Mouse (Mus musculus) thymus, adult 2 months (tissue): Measurements from ENCODE around the gene Pygm. TPM values are rescaled to one million over a fixed set of nuclear protein-coding genes. Genes with fewer than 3 reads are reported as not detected.

ENCODE experiments used
- DNase-seq: peaks from one replicate; pipeline ENCODE4 v3.0.0; 2021
- H3K27ac ChIP-seq: fragments of 200-500 bp; 2 replicates; pipeline ENCODE4 v1.5.1; 2012; ENCODE audit warnings: low read length, control low read depth; ENCODE audit not compliant: control insufficient read depth, insufficient read depth
- H3K27me3 ChIP-seq: fragments of 200-500 bp; 2 replicates; pipeline ENCODE4 v1.6.1; 2012; ENCODE audit warnings: mild to moderate bottlenecking, low read length, moderate library complexity, mixed read lengths; ENCODE audit not compliant: control insufficient read depth, insufficient read depth
- H3K36me3 ChIP-seq: fragments of 200-500 bp; 2 replicates; pipeline ENCODE4 v1.6.1; 2012; ENCODE audit warnings: mild to moderate bottlenecking, low read length, moderate library complexity; ENCODE audit not compliant: control insufficient read depth, insufficient read depth
- H3K4me1 ChIP-seq: fragments of 200-500 bp; replicated peaks from 2 replicates; pipeline ENCODE4 v1.6.1; 2012; ENCODE audit warnings: low read length; ENCODE audit not compliant: control insufficient read depth, insufficient read depth
- H3K4me3 ChIP-seq: fragments of 200-500 bp; 2 replicates; pipeline ENCODE4 v1.5.1; 2012; ENCODE audit warnings: mild to moderate bottlenecking, low read length, control low read depth, moderate library complexity; ENCODE audit not compliant: control insufficient read depth, insufficient read depth
- CTCF ChIP-seq: fragments of 200-500 bp; IDR thresholded peaks from 2 replicates; pipeline ENCODE4 v1.5.1; 2012; ENCODE audit warnings: mild to moderate bottlenecking, control low read depth, low read length, moderate library complexity, borderline replicate concordance; ENCODE audit not compliant: control insufficient read depth, poor library complexity, insufficient read depth; ENCODE audit errors: extremely low read depth
- POLR2A ChIP-seq: fragments of 200-500 bp; IDR thresholded peaks from 2 replicates; pipeline ENCODE4 v1.6.1; 2012; ENCODE audit warnings: mild to moderate bottlenecking, low read length, control low read depth, moderate library complexity; ENCODE audit not compliant: control insufficient read depth, poor library complexity, insufficient read depth; ENCODE audit errors: extremely low read depth
- WGBS: fragments of 180-500 bp; shearing (Covaris S2); methylation state at CpG from one replicate; pipeline ENCODE4 v1.1.7; 2018; 5-methylcytosine and 5-hydroxymethylcytosine counted together
- polyA plus RNA-seq: library from polyadenylated mRNA; depleted of rRNA; stranded (reverse); fragments of >200 nt; gene quantifications from 2 replicates; pipeline ENCODE4 v1.2.3, GENCODE M21; 2012

Gene Pygm
- polyA plus RNA-seq, 1 experiment = 41.6 TPM

GRCm38 (mm10) chr19:6407816-6408510 lies 23.8 kb downstream of the Pygm start:
- Histone ChIP-seq H3K27ac (no peak overlapping the region), H3K36me3 (peaks cover 44% of the 10 kb centered on the region), H3K27me3 (no peaks in the 10 kb centered on the region), H3K4me1 (no peaks in the 10 kb centered on the region; the same call in 1 of the 2 replicates), H3K4me3 (no peak overlapping the region)
- TF ChIP-seq CTCF (no peak), POLR2A (no peak)
- no peak for DNase-seq
- 95% methylated on average over 16 of the region's 16 CpGs for WGBS

GRCm38 (mm10) chr19:6408749-6409148 lies 24.6 kb downstream of the Pygm start:
- WGBS = 97% methylated on average over 8 of the region's 8 CpGs
- no peaks in the 10 kb centered on the region for H3K27me3 ChIP-seq
- no peak overlapping the region for H3K27ac ChIP-seq
- H3K4me1 ChIP-seq = no peaks in the 10 kb centered on the region; the same call in 1 of the 2 replicates
- DNase-seq = no peak
- TF ChIP-seq POLR2A (no peak), CTCF (no peak)
- peaks cover 45% of the 10 kb centered on the region for H3K36me3 ChIP-seq
- H3K4me3 ChIP-seq = no peak overlapping the region

- Histone ChIP-seq H3K4me1 (no peaks in the 10 kb centered on the region; the same call in 1 of the 2 replicates), H3K36me3 (peaks cover 48% of the 10 kb centered on the region), H3K27me3 (no peaks in the 10 kb centered on the region), H3K4me3 (no peak overlapping the region), H3K27ac (no peak overlapping the region)
- TF ChIP-seq POLR2A (no peak), CTCF (no peak)
- no peak for DNase-seq
- WGBS = 92% methylated on average over 5 of the region's 5 CpGs
These were observed 25.0 kb downstream of the Pygm start for GRCm38 (mm10) chr19:6409176-6409575.

GRCm38 (mm10) chr19:6409936-6410335 lies 25.7 kb downstream of the Pygm start:
- no peak overlapping the region for H3K27ac ChIP-seq
- H3K36me3 ChIP-seq = peaks cover 43% of the 10 kb centered on the region
- 91% methylated on average over 5 of the region's 5 CpGs for WGBS
- H3K27me3 ChIP-seq = no peaks in the 10 kb centered on the region
- no peak for TF ChIP-seq CTCF
- TF ChIP-seq POLR2A = no peak
- no peak for DNase-seq
- H3K4me1 ChIP-seq = no peaks in the 10 kb centered on the region; the same call in 1 of the 2 replicates
- no peak overlapping the region for H3K4me3 ChIP-seq

GRCm38 (mm10) chr19:6412798-6413197 lies 28.6 kb downstream of the Pygm start:
- Histone ChIP-seq H3K27me3 (no peaks in the 10 kb centered on the region), H3K4me3 (no peak overlapping the region), H3K4me1 (no peaks in the 10 kb centered on the region), H3K27ac (no peak overlapping the region), H3K36me3 (peaks cover 28% of the 10 kb centered on the region)
- TF ChIP-seq POLR2A (no peak), CTCF (no peak)
- DNase-seq = no peak
- WGBS = 95% methylated on average over 14 of the region's 14 CpGs

GRCm38 (mm10) chr19:6415454-6415853 lies 31.3 kb downstream of the Pygm start:
- TF ChIP-seq POLR2A = no peak
- Histone ChIP-seq H3K36me3 (peaks cover 7% of the 10 kb centered on the region), H3K27ac (no peak overlapping the region), H3K4me1 (peaks cover 5% of the 10 kb centered on the region; the same call in 1 of the 2 replicates), H3K4me3 (no peak overlapping the region), H3K27me3 (no peaks in the 10 kb centered on the region; the same call in 1 of the 2 replicates)
- DNase-seq = no peak
- WGBS = 81% methylated on average over 6 of the region's 6 CpGs
